Mouse (Mus musculus) liver, embryonic 15.5 days (tissue): ENCODE data around the gene Rapgef4. TPM values are rescaled to one million over a fixed set of nuclear protein-coding genes. Genes with fewer than 3 reads are reported as not detected.

Experiments used
- ATAC-seq: fragments of 200-750 bp; cut with Nextera tagmentation; 2 replicates; pipeline ENCODE4 v1.8.0; 2017; ENCODE audit warnings: moderate number of reproducible peaks, mild to moderate bottlenecking, moderate library complexity; ENCODE audit not compliant: insufficient read depth
- H3K27ac ChIP-seq: fragments of 300-500 bp; sonication (generic); replicated peaks from 2 replicates; pipeline ENCODE4 v1.5.1; 2015; ENCODE audit warnings: mild to moderate bottlenecking, inconsistent platforms
- H3K27me3 ChIP-seq: fragments of 300-500 bp; sonication (generic); 2 replicates; pipeline ENCODE4 v1.6.1; 2015; ENCODE audit warnings: mild to moderate bottlenecking, inconsistent platforms
- H3K36me3 ChIP-seq: fragments of 300-500 bp; sonication (generic); replicated peaks from 2 replicates; pipeline ENCODE4 v1.6.1; 2015; ENCODE audit warnings: moderate library complexity, mild to moderate bottlenecking, inconsistent platforms
- H3K4me1 ChIP-seq: fragments of 300-500 bp; sonication (generic); replicated peaks from 2 replicates; pipeline ENCODE4 v1.6.1; 2015; ENCODE audit warnings: inconsistent platforms
- H3K4me2 ChIP-seq: fragments of 300-500 bp; sonication (generic); 2 replicates; pipeline ENCODE4 v1.6.1; 2015; ENCODE audit warnings: moderate library complexity, mild to moderate bottlenecking, inconsistent platforms
- H3K4me3 ChIP-seq: fragments of 300-500 bp; sonication (generic); replicated peaks from 2 replicates; pipeline ENCODE4 v1.5.1; 2015; ENCODE audit warnings: mild to moderate bottlenecking, inconsistent platforms
- H3K9ac ChIP-seq: fragments of 300-500 bp; sonication (generic); 2 replicates; pipeline ENCODE4 v1.6.1; 2015; ENCODE audit warnings: moderate library complexity, mild to moderate bottlenecking, inconsistent platforms
- H3K9me3 ChIP-seq: fragments of 300-500 bp; sonication (generic); replicated peaks from 2 replicates; pipeline ENCODE4 v1.6.1; 2016; ENCODE audit warnings: inconsistent platforms
- WGBS: fragments of 180-500 bp; shearing (Covaris S2); methylation state at CpG from one replicate; pipeline ENCODE4 v1.1.7; 2015; ENCODE audit warnings: mixed read lengths; ENCODE audit not compliant: insufficient replicate concordance; 5-methylcytosine and 5-hydroxymethylcytosine counted together
- polyA plus RNA-seq: library from polyadenylated mRNA; unstranded; fragments of >200 nt; fragmentation: Nextera tagmentation; extraction: Ambion mirVana; gene quantifications from 2 replicates; pipeline ENCODE4 v1.2.1, GENCODE M21; 2015

The Rapgef4 gene
- polyA plus RNA-seq, 1 experiment from 2014 or later, result 6.5 TPM

DNA sequence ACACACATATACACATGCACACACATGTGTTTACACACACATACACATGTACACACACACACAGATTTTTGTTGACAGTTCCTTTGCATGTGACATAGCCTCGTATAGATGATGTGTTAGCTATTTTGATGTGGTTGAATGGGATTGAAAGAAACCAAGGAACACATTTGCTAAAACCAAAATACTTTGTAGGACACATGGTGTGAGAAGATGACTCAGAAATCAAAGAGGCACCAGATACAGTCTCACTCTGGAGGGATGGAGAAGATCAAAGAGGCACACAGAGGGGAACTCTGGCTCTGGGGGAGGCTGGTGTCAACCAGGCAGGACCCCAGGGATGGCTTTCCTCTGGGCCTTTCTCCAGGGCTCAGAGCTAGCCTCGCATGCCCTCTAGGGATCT, 4.7 kb downstream of the Rapgef4 start:
- peaks cover 5% of the 10 kb centered on the region; the same call in 1 of the 2 replicates for H3K4me1 ChIP-seq
- no peaks in the 10 kb centered on the region for H3K9me3 ChIP-seq
- 62% methylated on average over 2 of the region's 2 CpGs for WGBS
- no peaks in the 10 kb centered on the region for H3K36me3 ChIP-seq
- ATAC-seq, result no peak
- no peak overlapping the region for H3K4me2 ChIP-seq
- no peak overlapping the region for H3K27ac ChIP-seq
- H3K27me3 ChIP-seq, result peaks cover 13% of the 10 kb centered on the region
- no peak overlapping the region for H3K4me3 ChIP-seq
- no peak overlapping the region for H3K9ac ChIP-seq

DNA sequence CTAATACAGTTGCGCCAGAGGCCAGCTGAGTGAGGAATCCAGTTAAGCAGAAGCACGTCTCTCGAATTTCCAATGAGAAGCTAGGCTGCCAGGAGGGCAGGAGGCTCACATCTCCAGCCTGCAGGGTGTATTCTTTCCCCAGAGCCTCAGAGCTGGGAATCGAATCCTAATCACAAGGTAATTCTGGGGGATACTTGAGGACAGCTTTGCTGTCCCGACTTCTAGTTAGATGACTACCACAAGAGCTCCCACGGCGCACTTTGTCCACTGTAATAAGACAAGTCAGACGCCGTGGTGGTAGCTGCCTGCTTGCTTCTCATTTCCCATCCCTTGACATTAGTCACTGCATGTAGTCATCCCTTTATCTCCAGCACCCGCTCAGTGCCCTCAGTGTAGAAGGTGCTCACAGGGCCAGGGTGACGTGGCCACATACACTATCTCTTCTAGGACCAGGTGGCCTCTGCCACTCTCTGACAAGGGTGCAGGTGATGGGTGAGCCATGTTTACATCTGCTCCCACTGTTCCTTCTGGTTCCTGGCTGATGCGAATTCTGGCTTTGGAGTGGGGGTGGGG, 5.3 kb downstream of the Rapgef4 start:
- H3K4me1 ChIP-seq, result no peaks in the 10 kb centered on the region
- no peaks in the 10 kb centered on the region for H3K36me3 ChIP-seq
- H3K9ac ChIP-seq, result no peak overlapping the region
- WGBS, result 56% methylated on average over 12 of the region's 12 CpGs
- H3K27me3 ChIP-seq, result peaks cover 7% of the 10 kb centered on the region
- no peaks in the 10 kb centered on the region for H3K9me3 ChIP-seq
- no peak overlapping the region for H3K4me3 ChIP-seq
- peak; percentile 64; the same call in 1 of the 2 replicates for ATAC-seq
- no peak overlapping the region for H3K4me2 ChIP-seq
- no peak overlapping the region for H3K27ac ChIP-seq

DNA sequence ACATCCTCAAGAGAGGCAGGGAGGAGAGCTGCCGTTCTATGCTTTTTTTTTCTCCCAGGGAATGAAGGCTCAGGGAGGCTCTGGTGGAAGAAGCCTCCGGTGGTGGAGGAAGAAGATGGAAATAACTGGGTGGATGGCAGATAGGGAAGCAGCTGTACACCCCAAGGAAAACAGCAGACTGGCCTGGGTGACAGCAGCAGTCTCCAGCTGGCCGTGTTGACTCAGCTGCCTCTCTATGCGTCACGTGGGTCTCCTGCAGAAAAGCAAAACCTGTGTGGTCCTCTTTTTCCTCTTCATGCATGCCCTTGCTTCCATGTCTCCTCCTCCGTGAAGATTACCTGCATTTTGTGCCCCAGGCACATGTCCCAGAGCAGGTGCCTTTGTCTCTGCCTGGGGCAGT, 7.5 kb downstream of the Rapgef4 start:
- Histone ChIP-seq H3K27ac (no peak overlapping the region), H3K9ac (no peak overlapping the region), H3K27me3 (no peaks in the 10 kb centered on the region), H3K9me3 (no peaks in the 10 kb centered on the region), H3K4me2 (no peak overlapping the region), H3K4me3 (no peak overlapping the region), H3K36me3 (no peaks in the 10 kb centered on the region), H3K4me1 (no peaks in the 10 kb centered on the region)
- 50% methylated on average over 6 of the region's 6 CpGs for WGBS
- ATAC-seq, result no peak

DNA sequence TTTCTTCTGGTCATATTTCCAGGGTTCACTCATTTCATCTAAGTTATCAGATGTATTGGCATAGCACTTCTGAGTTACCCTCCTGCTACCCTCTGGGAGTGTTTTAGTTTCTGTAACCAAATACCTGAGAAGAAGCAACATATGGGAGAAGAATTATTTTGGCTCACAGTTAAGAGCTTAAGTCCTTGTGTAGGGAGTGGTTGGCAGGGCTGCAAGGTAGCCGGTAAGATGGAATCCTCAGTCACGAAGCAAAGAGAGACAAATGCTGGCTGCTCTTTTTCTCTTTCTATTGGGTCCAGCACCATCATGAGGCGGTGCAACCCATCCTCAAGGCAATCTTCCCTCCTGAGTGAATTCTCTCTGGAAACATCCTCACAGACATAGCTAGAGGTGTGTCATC, 11.1 kb downstream of the Rapgef4 start:
- Histone ChIP-seq H3K4me1 (no peaks in the 10 kb centered on the region), H3K36me3 (no peaks in the 10 kb centered on the region), H3K27me3 (no peaks in the 10 kb centered on the region), H3K4me3 (no peak overlapping the region), H3K27ac (no peak overlapping the region), H3K9ac (no peak overlapping the region), H3K4me2 (no peak overlapping the region), H3K9me3 (no peaks in the 10 kb centered on the region)
- ATAC-seq, result no peak
- 79% methylated on average over 3 of the region's 3 CpGs for WGBS

DNA sequence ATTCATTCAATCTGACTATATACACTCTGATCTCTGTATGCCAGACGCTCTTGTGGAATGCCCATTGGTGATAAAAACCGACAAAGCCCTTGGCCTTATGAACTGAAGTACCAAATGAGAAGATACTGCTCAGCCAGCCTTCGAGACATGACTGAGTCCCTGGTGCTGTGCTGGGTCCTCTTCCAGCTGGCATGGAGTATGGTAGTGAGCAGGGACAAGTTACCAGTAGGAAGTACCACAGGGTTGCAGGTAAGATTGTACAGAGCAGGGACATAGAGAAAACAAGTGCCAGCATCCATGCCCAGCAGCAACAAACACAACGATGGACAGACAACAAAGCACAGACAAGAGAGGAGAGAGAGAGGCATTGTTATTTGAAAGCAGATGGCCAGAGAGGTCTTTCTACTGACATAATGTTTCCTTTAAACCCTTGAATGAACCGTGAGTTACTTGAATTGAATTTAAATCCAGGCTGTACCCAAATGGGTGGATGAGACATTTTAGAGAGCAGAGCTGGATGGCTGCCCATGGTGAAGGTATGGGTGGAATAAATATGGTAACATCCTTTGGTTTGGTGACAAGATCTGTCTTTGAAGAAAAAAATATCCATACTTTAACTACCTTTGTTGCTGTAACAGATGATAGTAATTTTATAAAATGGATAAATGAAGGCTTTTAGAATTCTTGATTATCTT, 12.8 kb downstream of the Rapgef4 start:
- Histone ChIP-seq H3K4me3 (no peak overlapping the region), H3K9ac (no peak overlapping the region), H3K4me1 (no peaks in the 10 kb centered on the region), H3K27ac (no peak overlapping the region), H3K27me3 (no peaks in the 10 kb centered on the region), H3K4me2 (no peak overlapping the region), H3K36me3 (no peaks in the 10 kb centered on the region), H3K9me3 (no peaks in the 10 kb centered on the region)
- ATAC-seq, result no peak
- 63% methylated on average over 5 of the region's 5 CpGs for WGBS

DNA sequence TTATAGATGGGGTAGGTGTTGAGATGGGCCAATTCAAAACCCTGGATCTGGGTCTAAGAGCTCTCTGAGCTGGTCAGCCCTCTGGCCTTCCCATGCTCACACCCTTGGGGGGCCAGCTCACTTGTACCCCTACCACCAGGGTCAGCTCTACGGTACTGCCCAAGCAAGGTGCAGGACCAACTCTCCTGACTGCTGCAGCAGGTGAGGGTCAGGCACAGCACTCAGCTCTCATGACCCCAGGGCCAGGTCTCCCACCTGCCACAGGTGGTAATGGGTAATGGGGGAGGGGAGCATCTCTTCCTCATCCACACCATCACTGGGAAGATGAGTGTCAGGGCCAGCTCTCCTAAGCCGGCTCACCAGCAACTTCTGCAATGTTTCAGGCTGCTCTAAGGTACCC, 17.5 kb downstream of the Rapgef4 start:
- H3K4me2 ChIP-seq, result no peak overlapping the region
- H3K27ac ChIP-seq, result no peak overlapping the region
- no peaks in the 10 kb centered on the region for H3K9me3 ChIP-seq
- no peaks in the 10 kb centered on the region for H3K27me3 ChIP-seq
- no peaks in the 10 kb centered on the region for H3K4me1 ChIP-seq
- H3K36me3 ChIP-seq, result no peaks in the 10 kb centered on the region
- ATAC-seq, result no peak
- WGBS, result 64% methylated on average over 2 of the region's 2 CpGs
- H3K9ac ChIP-seq, result no peak overlapping the region
- H3K4me3 ChIP-seq, result no peak overlapping the region

DNA sequence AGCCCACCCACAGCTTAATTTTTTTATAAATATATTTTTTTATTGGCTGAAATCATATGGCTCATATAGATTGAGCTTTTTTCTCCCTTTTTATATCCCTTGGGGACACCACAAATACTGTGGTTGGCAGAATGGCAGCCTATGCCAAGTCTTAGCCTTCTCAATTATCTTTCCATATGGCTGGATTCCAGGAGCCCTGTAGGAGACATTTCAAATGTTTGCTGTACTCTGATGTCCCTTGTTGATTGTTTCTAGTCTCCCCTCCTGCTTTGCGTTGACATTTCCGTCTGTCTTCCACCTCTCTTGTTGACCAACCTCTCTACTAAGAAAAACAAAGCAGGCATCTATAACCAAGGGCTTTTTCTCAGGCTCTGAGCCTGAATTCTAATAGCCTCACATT, 19.1 kb downstream of the Rapgef4 start:
- no peak overlapping the region for H3K4me3 ChIP-seq
- no peaks in the 10 kb centered on the region for H3K27me3 ChIP-seq
- no peaks in the 10 kb centered on the region for H3K9me3 ChIP-seq
- H3K4me1 ChIP-seq, result no peaks in the 10 kb centered on the region
- 70% methylated on average over 2 of the region's 2 CpGs for WGBS
- H3K9ac ChIP-seq, result no peak overlapping the region
- ATAC-seq, result no peak
- H3K4me2 ChIP-seq, result no peak overlapping the region
- H3K36me3 ChIP-seq, result no peaks in the 10 kb centered on the region
- no peak overlapping the region for H3K27ac ChIP-seq

DNA sequence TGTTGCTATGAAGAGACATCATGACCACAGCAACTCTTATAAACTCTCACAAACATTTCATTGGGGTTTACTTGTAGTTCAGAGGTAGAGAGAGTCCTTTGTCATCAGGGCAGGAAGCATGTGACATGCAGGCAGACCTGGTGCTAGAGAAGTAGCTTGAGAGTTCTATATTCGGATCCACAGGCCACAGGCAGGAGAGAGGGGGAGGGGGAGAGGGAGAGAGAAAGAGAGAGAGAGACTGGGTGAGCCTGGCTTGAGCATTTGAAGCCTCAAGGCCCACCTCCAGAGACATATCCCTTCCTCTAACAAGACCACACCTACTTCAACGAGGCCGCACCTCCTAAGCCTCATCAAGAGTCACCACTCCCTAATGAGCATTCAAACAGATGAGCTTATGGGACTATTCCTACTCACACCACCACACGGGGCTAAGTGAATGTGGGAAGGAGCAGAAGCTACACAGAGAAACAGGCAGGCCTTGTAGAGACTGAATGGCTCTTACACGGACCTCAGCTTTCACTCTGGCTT, 21.9 kb downstream of the Rapgef4 start:
- H3K9ac ChIP-seq, result no peak overlapping the region
- H3K27me3 ChIP-seq, result no peaks in the 10 kb centered on the region
- no peaks in the 10 kb centered on the region for H3K36me3 ChIP-seq
- ATAC-seq, result no peak
- H3K4me3 ChIP-seq, result no peak overlapping the region
- WGBS, result 51% methylated on average over 5 of the region's 5 CpGs
- no peak overlapping the region for H3K4me2 ChIP-seq
- no peaks in the 10 kb centered on the region for H3K9me3 ChIP-seq
- H3K4me1 ChIP-seq, result no peaks in the 10 kb centered on the region
- H3K27ac ChIP-seq, result no peak overlapping the region

DNA sequence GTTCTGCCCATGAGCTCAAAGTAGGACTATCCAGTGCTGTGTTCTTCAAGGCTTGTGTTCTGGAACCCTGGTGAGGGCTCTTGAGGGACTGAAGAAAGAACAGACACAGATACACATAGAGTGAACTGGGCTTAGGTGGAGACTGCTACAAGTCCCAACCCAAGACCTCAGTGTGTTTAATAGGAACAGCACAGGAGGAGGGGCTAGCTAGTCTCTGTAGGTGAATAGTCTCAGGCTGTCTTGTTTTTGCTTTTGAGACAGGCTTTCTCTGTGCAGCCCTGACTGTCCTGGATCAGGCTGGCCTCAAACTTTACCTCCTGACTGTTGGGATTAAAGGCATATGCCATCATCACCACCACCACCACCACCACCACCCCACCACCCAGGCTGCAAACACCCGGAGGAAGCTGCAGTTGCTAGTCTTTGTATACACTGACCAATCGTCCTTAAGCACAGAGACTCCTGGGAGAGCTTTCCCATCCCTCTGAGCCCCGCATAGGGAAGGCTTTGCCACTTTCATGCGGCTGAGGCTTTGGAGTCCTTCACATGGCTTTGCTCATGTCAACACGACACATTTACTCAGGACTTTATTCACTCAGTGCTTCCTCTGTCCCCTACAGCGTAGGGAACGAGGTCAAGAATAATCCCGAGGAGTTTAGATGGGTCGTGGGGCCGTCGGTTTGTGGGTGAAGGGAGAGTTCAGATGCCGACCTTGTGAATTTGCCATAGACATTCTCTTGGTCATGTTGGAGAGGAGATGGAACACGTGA, 22.9 kb downstream of the Rapgef4 start:
- H3K4me2 ChIP-seq, result no peak overlapping the region
- H3K4me3 ChIP-seq, result no peak overlapping the region
- 74% methylated on average over 13 of the region's 13 CpGs for WGBS
- no peaks in the 10 kb centered on the region for H3K27me3 ChIP-seq
- no peak overlapping the region for H3K27ac ChIP-seq
- H3K9ac ChIP-seq, result no peak overlapping the region
- no peaks in the 10 kb centered on the region for H3K36me3 ChIP-seq
- no peaks in the 10 kb centered on the region for H3K4me1 ChIP-seq
- ATAC-seq, result no peak
- H3K9me3 ChIP-seq, result no peaks in the 10 kb centered on the region

DNA sequence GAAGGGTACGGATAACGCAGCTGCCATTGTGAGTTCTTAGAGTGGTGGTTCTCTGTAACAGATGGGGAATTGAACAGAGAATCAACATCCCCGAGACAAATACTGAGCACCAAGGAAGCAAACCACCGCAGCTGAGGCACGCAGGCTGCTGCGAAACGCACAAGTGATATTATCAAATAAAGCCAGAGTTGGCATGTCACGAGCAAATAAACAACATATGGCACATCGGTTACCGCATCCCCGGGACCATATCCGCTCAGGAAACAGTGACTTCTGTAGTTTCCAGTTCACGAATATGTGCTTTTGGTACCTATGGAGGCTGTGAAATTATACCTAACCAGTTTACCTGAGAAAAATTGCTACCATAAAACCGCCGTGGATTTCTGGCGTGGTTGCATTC, 24.0 kb downstream of the Rapgef4 start:
- no peak overlapping the region for H3K9ac ChIP-seq
- H3K9me3 ChIP-seq, result no peaks in the 10 kb centered on the region
- ATAC-seq, result no peak
- no peak overlapping the region for H3K4me3 ChIP-seq
- no peak overlapping the region for H3K27ac ChIP-seq
- no peaks in the 10 kb centered on the region for H3K27me3 ChIP-seq
- WGBS, result 78% methylated on average over 16 of the region's 16 CpGs
- no peaks in the 10 kb centered on the region for H3K36me3 ChIP-seq
- H3K4me2 ChIP-seq, result no peak overlapping the region
- no peaks in the 10 kb centered on the region for H3K4me1 ChIP-seq

DNA sequence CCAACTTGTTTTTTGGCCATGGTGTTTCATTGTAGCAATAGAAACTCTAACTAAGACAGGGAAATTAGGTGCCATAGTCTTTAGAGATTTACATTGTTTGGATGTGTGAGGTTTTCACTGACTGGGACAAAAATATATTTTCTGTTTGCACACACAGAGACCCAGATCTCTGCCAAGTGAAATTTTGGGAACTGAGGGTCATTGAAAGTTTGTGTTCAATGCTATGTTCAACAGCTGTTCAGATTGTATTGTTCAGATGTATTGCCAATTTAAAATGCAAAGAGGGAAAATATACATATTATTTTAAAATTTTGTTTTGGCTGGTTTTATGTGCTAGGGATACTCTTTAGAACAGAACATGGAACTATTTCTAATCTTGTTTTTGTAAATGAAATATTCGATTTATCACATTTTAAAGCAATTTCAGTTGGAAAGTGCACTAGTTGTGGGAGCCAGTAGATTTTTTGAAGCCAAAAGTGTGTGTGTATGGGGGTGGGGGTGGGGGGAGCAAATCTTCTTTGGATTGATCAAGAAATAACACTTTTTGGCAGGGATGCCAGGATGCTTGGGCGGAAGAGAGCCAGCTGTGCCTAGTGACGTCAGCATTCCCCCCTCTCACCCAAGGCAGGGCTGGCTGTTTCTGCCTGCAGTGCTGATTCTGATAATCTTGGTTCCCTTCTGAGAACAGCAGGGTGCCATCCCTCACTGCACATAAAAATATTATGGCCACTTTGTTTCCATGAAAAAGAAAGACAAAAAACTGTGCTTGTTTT, 28.6 kb downstream of the Rapgef4 start:
- H3K36me3 ChIP-seq, result no peaks in the 10 kb centered on the region
- no peaks in the 10 kb centered on the region for H3K4me1 ChIP-seq
- no peak for ATAC-seq
- WGBS, result 54% methylated on average over 3 of the region's 3 CpGs
- no peaks in the 10 kb centered on the region for H3K27me3 ChIP-seq
- H3K9me3 ChIP-seq, result no peaks in the 10 kb centered on the region
- H3K4me3 ChIP-seq, result no peak overlapping the region
- H3K27ac ChIP-seq, result no peak overlapping the region
- no peak overlapping the region for H3K9ac ChIP-seq
- no peak overlapping the region for H3K4me2 ChIP-seq
